Mouse (Mus musculus) liver, postnatal 0 days (tissue): ENCODE measurements at regions not wholly inside any gene's neighbourhood (a gene's known extent, or its start where the extent isn't known, plus 50 kb on each side); places are given as distances from the start of the nearest gene placed in this dataset.

Experiments used
- CTCF ChIP-seq: sonication (generic); IDR thresholded peaks from 2 replicates; pipeline ENCODE4 v1.5.1; 2016; ENCODE audit warnings: antibody characterized with exemption, low read depth
- EP300 ChIP-seq: IDR thresholded peaks from 2 replicates; pipeline ENCODE4 v1.6.1; 2016; ENCODE audit warnings: antibody characterized with exemption, low read depth, mild to moderate bottlenecking

- TF ChIP-seq CTCF (no peak), EP300 (no peak)
These were observed 198.8 kb upstream of the Emcn start for GRCm38 (mm10) chr3:137142041-137142440.
